Mouse (Mus musculus) kidney, adult 9 months (tissue): ENCODE measurements around the gene Mtnr1b.

Experiments used
- DNase-seq: peaks from one replicate; pipeline ENCODE4 v3.0.0; 2022

Gene Mtnr1b

DNA sequence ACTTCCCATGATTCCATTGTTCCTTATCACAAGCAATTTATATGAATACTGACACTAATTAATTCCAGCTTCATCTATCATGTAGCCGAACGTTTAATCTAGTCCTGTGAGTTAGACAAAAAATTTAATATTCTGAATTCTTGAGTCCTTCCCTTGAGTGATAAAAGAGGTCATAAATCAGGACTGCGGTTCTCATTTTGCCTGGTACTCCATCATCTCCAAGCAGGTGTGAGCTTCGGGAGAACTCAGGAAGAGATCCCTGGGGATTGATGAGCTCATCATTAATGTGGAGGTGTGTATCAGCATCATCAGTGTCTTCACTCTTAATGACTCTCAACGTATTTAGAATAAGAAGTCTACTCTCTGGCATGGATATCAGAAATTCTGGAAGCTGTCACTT lies 74.0 kb downstream of the Mtnr1b start:
- no peak for DNase-seq

DNA sequence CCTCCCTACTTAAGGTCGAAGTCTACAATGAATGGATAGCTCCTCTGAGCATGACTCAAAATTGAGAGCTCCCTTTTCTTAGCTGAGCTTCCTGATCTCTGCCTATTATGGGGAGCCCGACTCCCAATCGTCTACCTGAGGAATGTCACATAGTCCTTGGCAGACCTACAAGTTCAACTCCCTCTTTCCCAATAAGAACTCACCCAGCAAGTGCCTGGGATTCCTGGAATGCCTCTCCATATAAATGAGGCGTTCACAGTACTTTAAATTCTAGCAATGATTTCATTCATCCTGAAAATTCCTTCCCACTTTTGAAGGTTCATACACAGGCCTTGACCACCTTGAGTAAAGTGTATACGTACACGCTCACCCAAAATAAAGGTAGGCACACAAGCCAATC lies 79.9 kb downstream of the Mtnr1b start:
- peak; percentile 19 for DNase-seq

DNA sequence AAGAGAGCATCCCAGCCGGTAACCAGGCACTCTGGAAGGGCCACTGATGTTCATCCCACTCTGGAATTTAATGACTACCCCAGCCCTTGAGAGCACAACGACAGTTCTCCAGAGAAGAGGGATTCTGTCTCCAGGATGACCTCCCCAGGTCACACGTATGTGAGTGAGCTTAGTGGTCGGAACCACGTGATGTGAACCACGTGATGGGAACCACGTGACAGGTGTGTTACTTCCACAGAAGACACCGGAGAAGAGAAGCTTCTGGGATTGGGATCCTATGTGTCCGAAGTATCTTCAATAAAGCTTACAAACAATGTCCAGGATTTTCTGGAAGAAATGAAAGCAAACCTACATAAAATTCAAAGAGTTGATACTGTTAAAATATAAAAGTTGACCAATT lies 82.3 kb downstream of the Mtnr1b start:
- DNase-seq, result no peak

DNA sequence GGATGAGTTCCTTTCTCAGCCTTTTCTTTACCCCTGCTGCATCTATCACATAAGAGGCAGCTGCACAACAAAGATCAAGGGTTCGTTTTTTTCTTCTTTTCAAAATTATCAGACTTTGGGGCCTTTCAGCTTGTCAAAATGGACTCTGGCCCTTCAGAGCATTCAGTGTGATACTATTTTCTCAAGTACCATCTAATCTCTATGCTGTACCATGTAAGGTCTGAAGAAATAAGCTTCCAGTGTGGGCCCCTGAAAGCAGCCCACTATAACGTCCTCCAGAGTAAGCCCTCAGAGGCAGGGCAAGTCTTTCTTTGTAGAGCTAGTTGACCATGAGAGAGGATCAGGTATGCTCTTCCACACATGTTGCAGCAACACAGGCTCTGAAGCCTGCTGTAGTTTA lies 87.7 kb downstream of the Mtnr1b start:
- DNase-seq, result no peak

DNA sequence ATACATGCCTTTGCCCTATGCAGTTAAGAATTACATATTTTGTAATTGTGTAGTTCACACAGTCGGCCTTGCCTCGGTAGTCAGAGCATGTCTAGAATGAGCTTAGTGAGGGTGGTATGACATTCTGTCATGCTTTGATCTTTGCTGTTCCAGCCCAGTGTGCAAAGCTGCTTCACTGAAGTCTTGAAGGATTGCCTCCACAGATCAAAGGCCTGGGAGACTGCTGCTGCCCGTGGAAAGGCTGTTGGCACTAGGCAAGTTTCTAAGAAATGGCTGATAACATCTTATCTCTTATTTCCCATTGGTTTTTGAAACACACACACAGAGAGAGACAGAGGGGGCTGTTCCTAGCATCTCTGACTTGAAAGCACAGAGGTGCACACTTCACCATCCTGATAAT lies 88.2 kb downstream of the Mtnr1b start:
- no peak for DNase-seq

DNA sequence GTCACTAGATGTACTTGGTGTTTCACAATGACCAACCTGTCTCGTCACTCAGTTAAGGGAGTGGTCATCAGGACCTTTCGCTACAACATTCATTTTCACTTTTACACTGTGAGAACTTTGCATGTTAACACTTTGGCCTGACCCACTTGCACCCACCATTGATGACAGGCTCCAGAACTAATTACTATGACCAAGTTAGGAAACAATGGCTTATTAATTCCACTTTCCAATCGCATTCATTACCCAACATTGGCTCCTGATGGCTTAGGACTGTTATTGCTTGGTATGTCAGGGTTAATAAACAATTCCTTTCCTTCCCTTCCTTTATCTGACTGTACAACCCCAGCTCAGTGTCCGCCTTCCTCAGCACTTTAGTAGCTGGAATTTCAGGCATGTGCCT lies 92.4 kb downstream of the Mtnr1b start:
- no peak for DNase-seq

DNA sequence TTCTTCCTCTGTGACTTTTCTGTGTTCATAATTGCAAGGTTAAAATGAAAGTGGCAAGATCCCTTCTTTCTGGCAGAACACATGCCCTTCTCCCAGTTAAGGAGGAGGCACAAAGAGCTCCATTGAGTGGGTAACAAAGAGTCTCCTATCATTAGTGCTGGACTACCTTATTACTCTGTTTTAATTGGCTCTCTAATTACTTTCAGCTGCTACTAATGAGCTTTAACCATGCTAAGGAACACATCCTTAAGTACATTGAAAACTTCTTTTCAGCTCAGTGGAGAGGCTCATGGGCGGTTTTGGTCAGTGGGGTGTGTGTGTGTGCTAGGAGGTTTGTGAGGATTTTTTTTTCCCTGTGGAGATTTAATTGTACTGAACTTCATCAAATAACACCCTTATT lies 99.4 kb downstream of the Mtnr1b start:
- no peak for DNase-seq
